Mouse (Mus musculus): ENCODE data around the gene Cd300c. TPM values are rescaled to one million over a fixed set of nuclear protein-coding genes. Genes with fewer than 3 reads are reported as not detected.
"Not testable (repeated sequence)": the region's sequence is repeated elsewhere in the genome, so short reads cannot be mapped to it uniquely, and the experiment has no call there.

Cd300c gene
- polyA plus RNA-seq (2015; fragmentation: Nextera tagmentation; extraction: Ambion mirVana) = not detected in 2 replicates

DNA sequence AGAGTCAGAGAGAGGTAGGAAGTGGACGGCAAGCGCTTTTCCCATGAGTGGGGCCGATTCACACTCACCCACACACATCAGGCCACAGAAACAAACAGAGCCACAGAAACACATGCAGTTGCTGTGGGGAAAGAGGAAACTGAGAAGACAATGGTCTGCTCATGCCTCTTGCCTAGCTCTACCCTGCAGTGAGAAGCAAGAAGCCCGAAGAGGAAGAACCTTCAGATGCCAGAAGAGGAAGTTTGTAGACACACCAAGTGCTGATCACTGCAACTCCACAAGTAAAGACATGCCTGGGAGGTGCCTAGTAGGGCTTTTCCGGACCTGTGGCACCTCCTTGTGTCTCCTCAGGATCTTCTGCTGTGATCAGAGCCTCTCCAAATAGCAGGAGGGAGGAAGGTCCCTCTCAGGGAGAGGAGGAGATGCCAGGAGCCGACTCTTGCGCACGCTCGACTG, at the start of gene Cd300c:
Gene Cd300c (minus strand): TSS at position 406 of the 456 bp plus-strand sequence.
- no peaks in the 10 kb centered on the region for H3K27me3 ChIP-seq
- no peaks in the 10 kb centered on the region for H3K4me1 ChIP-seq
- no peak within 1 kb of the TSS for H3K4me3 ChIP-seq (replicated peaks)
- H3K36me3 ChIP-seq = no peaks in the 10 kb centered on the region
- H3K9ac ChIP-seq = no peak within 1 kb of the TSS
- H3K9me3 ChIP-seq (replicated peaks) = peaks cover under 1% of the 10 kb centered on the region; the same call in 1 of the 2 replicates
- ATAC-seq (ENCODE audit: insufficient number of reproducible peaks, low FRiP score, low TSS enrichment, low read depth) = no peak
- no peak within 1 kb of the TSS for H3K4me2 ChIP-seq (replicated peaks)
- H3K27ac ChIP-seq (replicated peaks) = no peak within 1 kb of the TSS
- WGBS = 78% methylated on average over 9 of the region's 9 CpGs

DNA sequence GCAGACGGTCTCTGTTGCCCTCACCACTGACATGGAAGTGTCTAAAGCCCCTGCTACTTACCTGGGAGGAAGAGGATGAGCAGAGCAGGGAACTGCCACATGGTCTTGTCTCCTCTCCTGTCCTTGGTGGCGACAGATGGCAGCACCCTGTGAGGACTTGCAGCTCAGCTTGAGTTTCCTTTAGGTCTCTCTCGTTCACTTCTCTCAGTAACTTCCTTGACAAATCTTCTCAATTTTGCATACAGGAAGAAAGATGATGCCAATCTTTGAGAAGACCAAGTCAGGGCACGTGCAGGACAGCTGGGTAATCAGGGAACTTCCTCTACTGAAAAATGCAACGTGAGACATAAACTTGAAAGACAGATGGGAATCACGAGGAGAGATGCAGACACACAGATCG, 47.1 kb upstream of the Cd300c start, which contains the start of gene Cd300ld2:
Gene Cd300ld2 (minus strand): TSS at position 101 of the 400 bp plus-strand sequence.
- H3K27ac ChIP-seq (replicated peaks); H3K4me1 ChIP-seq; H3K4me2 ChIP-seq (replicated peaks); ATAC-seq (ENCODE audit: insufficient number of reproducible peaks, low FRiP score, low TSS enrichment, low read depth); H3K36me3 ChIP-seq; H3K9me3 ChIP-seq (replicated peaks); H3K4me3 ChIP-seq (replicated peaks); H3K27me3 ChIP-seq; H3K9ac ChIP-seq: not testable (repeated sequence)
- no CpG with 5 or more reads among the region's 7 CpGs for WGBS

DNA sequence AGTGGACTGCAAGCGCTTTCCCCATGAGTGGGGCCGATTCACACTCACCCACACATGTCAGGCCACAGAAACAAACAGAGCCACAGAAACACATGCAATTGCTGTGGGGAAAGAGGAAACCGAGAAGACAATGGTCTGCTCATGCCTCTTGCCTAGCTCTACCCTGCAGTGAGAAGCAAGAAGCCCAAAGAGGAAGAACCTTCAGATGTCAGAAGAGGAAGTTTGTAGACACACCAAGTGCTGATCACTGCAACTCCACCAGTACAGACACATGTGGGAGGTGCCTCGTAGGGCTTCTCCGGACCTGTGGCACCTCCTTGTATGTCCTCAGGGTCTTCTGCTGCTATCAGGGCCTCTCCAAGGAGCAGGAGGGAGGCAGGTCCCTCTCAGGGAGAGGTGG, 35.1 kb upstream of the Cd300c start:
- WGBS = 82% methylated on average over 5 of the region's 5 CpGs
- H3K4me1 ChIP-seq = no peaks in the 10 kb centered on the region
- no peak overlapping the region for H3K4me2 ChIP-seq (replicated peaks)
- ATAC-seq (ENCODE audit: insufficient number of reproducible peaks, low FRiP score, low TSS enrichment, low read depth) = no peak
- no peak overlapping the region for H3K4me3 ChIP-seq (replicated peaks)
- H3K27ac ChIP-seq (replicated peaks) = no peak overlapping the region
- no peaks in the 10 kb centered on the region for H3K36me3 ChIP-seq
- no peak overlapping the region for H3K9ac ChIP-seq
- no peaks in the 10 kb centered on the region for H3K27me3 ChIP-seq
- no peaks in the 10 kb centered on the region for H3K9me3 ChIP-seq (replicated peaks)

- Histone ChIP-seq H3K36me3 (no peaks in the 10 kb centered on the region), H3K27me3 (no peaks in the 10 kb centered on the region), H3K9me3 (replicated peaks) (no peaks in the 10 kb centered on the region), H3K4me2 (replicated peaks) (no peak within 1 kb of the TSS), H3K4me1 (no peaks in the 10 kb centered on the region), H3K4me3 (replicated peaks) (no peak within 1 kb of the TSS), H3K9ac (no peak within 1 kb of the TSS), H3K27ac (replicated peaks) (no peak within 1 kb of the TSS)
- no peak for ATAC-seq (ENCODE audit: insufficient number of reproducible peaks, low FRiP score, low TSS enrichment, low read depth)
- 78% methylated on average over 7 of the region's 7 CpGs for WGBS
Observed at GRCm38 (mm10) chr11:115001474-115002040, 32.6 kb upstream of the Cd300c start, which contains the start of gene Cd300c2. TSS of gene Cd300c2 (minus strand) at chr11:115001880.

DNA sequence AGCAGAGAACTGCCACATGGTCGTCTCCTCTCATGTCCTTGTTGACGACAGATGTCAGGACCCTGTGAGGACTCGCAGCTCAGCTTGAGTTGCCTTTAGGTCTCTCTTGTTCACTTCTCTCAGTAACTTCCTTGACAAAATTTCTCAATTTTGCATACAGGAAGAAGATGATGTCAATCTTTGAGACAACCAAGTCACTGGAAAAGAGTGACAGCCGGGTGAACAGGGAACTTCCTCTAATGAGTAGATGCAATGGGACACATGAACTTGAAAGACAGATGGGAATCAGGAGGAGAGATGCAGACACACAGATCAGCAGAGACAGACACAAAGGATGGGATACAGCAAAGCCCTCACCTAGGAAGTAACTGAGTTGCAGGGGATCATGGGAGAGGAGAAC, 20.8 kb upstream of the Cd300c start, which contains the start of gene Cd300ld:
Gene Cd300ld (minus strand): TSS at position 130 of the 400 bp plus-strand sequence.
- no peak for ATAC-seq (ENCODE audit: insufficient number of reproducible peaks, low FRiP score, low TSS enrichment, low read depth)
- Histone ChIP-seq H3K36me3 (no peaks in the 10 kb centered on the region), H3K27ac (replicated peaks) (no peak within 1 kb of the TSS), H3K9me3 (replicated peaks) (no peaks in the 10 kb centered on the region), H3K4me2 (replicated peaks) (no peak within 1 kb of the TSS), H3K4me3 (replicated peaks) (no peak within 1 kb of the TSS), H3K9ac (no peak within 1 kb of the TSS), H3K27me3 (no peaks in the 10 kb centered on the region), H3K4me1 (no peaks in the 10 kb centered on the region)
- 67% methylated on average over 4 of the region's 4 CpGs for WGBS

DNA sequence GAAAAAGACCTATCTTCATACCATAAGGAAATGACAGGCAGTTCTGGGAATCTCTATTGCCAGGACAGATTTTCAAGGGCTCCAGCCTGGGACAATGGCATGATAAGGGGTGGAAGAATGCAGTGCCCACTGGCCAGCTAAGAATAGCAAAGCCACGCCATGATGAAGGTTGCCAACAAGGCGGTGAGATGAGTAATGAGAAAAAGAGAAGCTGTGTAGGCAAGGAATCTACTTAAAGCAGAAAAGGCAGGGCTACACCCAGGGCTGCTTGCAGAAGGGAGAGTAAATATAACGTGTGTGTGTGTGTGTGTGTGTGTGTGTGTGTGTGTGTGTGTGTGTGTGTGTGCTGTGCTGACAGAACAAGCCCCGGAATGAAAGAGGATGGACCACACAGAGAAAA, 12.9 kb upstream of the Cd300c start:
- Histone ChIP-seq H3K9me3 (replicated peaks) (0 out of 2 replicates have a peak, but pooled peaks cover 3% of the 10 kb centered on the region), H3K4me3 (replicated peaks) (no peak overlapping the region), H3K27ac (replicated peaks) (no peak overlapping the region), H3K36me3 (no peaks in the 10 kb centered on the region), H3K4me1 (no peaks in the 10 kb centered on the region), H3K4me2 (replicated peaks) (no peak overlapping the region), H3K27me3 (no peaks in the 10 kb centered on the region), H3K9ac (no peak overlapping the region)
- ATAC-seq (ENCODE audit: insufficient number of reproducible peaks, low FRiP score, low TSS enrichment, low read depth) = no peak
- WGBS = 66% methylated on average over 4 of the region's 4 CpGs

DNA sequence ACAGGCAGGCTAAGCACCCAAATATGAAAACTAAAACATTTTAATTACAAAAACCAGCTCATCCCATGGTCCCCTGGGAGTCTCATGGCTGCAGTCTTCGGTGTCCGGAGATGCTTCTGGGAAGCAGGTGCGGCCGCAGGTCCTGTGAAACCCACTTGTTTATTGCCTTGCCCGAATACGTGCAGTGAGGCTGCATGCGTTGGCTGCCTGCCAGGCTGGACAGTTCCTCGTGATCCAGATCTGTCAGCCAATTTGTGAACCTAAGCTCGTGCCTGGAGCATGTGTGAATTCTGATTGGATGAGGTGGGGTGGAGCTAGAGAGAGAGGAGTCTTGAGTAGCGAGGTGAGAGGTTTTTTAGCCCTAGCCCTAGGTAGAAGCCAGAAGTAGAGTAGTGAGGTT, 3.8 kb upstream of the Cd300c start:
- Histone ChIP-seq H3K27me3 (no peaks in the 10 kb centered on the region), H3K4me2 (replicated peaks) (no peak overlapping the region), H3K9ac (no peak overlapping the region), H3K27ac (replicated peaks) (no peak overlapping the region), H3K4me3 (replicated peaks) (no peak overlapping the region), H3K36me3 (no peaks in the 10 kb centered on the region), H3K9me3 (replicated peaks) (peaks cover 10% of the 10 kb centered on the region), H3K4me1 (no peaks in the 10 kb centered on the region)
- ATAC-seq (ENCODE audit: insufficient number of reproducible peaks, low FRiP score, low TSS enrichment, low read depth) = no peak
- WGBS = 76% methylated on average over 10 of the region's 10 CpGs

- Histone ChIP-seq H3K4me3 (replicated peaks) (no peak overlapping the region), H3K27me3 (no peaks in the 10 kb centered on the region), H3K9ac (no peak overlapping the region), H3K36me3 (no peaks in the 10 kb centered on the region), H3K4me2 (replicated peaks) (no peak overlapping the region), H3K4me1 (no peaks in the 10 kb centered on the region), H3K9me3 (replicated peaks) (no peaks in the 10 kb centered on the region), H3K27ac (replicated peaks) (no peak overlapping the region)
- no peak for ATAC-seq (ENCODE audit: insufficient number of reproducible peaks, low FRiP score, low TSS enrichment, low read depth)
- 48% methylated on average over 3 of the region's 3 CpGs for WGBS
Observed at GRCm38 (mm10) chr11:114965182-114965828, 3.7 kb downstream of the Cd300c start.

DNA sequence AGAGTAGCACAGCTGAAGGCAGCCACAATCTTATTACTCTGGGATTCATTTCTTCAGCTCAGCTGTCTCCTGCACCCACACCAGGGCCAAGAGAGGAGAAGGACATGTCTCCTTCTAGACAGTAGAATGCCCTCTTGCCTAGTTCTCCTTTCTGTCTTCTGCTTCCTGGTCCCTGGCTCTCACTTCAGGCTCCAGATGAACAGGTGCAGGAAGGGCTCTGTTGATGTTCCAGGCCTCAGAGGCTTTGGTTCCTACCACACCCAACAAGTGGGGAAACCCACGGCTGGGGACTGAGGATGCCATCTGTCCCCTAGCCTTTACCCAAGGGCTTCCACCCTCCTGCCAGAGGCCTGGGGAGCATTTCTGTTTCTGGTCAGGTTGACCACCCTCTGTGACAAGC, 8.6 kb downstream of the Cd300c start:
- no peaks in the 10 kb centered on the region for H3K27me3 ChIP-seq
- no peak for ATAC-seq (ENCODE audit: insufficient number of reproducible peaks, low FRiP score, low TSS enrichment, low read depth)
- H3K9me3 ChIP-seq (replicated peaks) = no peaks in the 10 kb centered on the region
- H3K36me3 ChIP-seq = no peaks in the 10 kb centered on the region
- H3K4me3 ChIP-seq (replicated peaks) = no peak overlapping the region
- H3K9ac ChIP-seq = no peak overlapping the region
- H3K27ac ChIP-seq (replicated peaks) = no peak overlapping the region
- no peaks in the 10 kb centered on the region for H3K4me1 ChIP-seq
- H3K4me2 ChIP-seq (replicated peaks) = no peak overlapping the region
- 48% methylated on average over 1 of the region's 1 CpGs for WGBS

GRCm38 (mm10) chr11:114934144-114934543, 34.8 kb downstream of the Cd300c start, which contains the start of gene Cd300lb:
TSS of gene Cd300lb (minus strand) at chr11:114934386.
- Histone ChIP-seq H3K4me3 (replicated peaks) (no peak within 1 kb of the TSS), H3K9ac (no peak within 1 kb of the TSS), H3K4me2 (replicated peaks) (no peak within 1 kb of the TSS), H3K9me3 (replicated peaks) (no peaks in the 10 kb centered on the region), H3K27ac (replicated peaks) (no peak within 1 kb of the TSS), H3K36me3 (no peaks in the 10 kb centered on the region), H3K27me3 (no peaks in the 10 kb centered on the region), H3K4me1 (no peaks in the 10 kb centered on the region)
- no peak for ATAC-seq (ENCODE audit: insufficient number of reproducible peaks, low FRiP score, low TSS enrichment, low read depth)
- WGBS = 50% methylated on average over 6 of the region's 6 CpGs

GRCm38 (mm10) chr11:114933591-114933990, 35.4 kb downstream of the Cd300c start:
- no peak for ATAC-seq (ENCODE audit: insufficient number of reproducible peaks, low FRiP score, low TSS enrichment, low read depth)
- WGBS = 71% methylated on average over 4 of the region's 4 CpGs
- Histone ChIP-seq H3K27ac (replicated peaks) (no peak overlapping the region), H3K4me1 (no peaks in the 10 kb centered on the region), H3K4me2 (replicated peaks) (no peak overlapping the region), H3K9ac (no peak overlapping the region), H3K4me3 (replicated peaks) (no peak overlapping the region), H3K9me3 (replicated peaks) (no peaks in the 10 kb centered on the region), H3K36me3 (no peaks in the 10 kb centered on the region), H3K27me3 (no peaks in the 10 kb centered on the region)
